Mouse (Mus musculus) spleen, adult 2 months (tissue): ENCODE data around the gene Fbxw21. TPM values are rescaled to one million over a fixed set of nuclear protein-coding genes. Genes with fewer than 3 reads are reported as not detected.
"Not testable (repeated sequence)": the region's sequence is repeated elsewhere in the genome, so short reads cannot be mapped to it uniquely, and the experiment has no call there.

Experiments used
- DNase-seq, 2 experiments: peaks; one replicate each; pipeline versions ENCODE4 v3.0.0 to v3.0.0-alpha.2; 2012 to 2021; ENCODE audit warnings: low spot score in 2 of 2, low read depth in 1 of 2
- H3K27ac ChIP-seq: fragments of 200-500 bp; 2 replicates; pipeline ENCODE4 v1.5.1; 2012; ENCODE audit warnings: low read length, inconsistent platforms; ENCODE audit not compliant: insufficient read depth
- H3K27me3 ChIP-seq: fragments of 200-500 bp; 2 replicates; pipeline ENCODE4 v1.6.1; 2012; ENCODE audit warnings: mild to moderate bottlenecking, moderate library complexity, low read length, inconsistent platforms; ENCODE audit not compliant: control insufficient read depth, insufficient read depth
- H3K36me3 ChIP-seq: fragments of 200-500 bp; 2 replicates; pipeline ENCODE4 v1.6.1; 2012; ENCODE audit warnings: mild to moderate bottlenecking, low read length, inconsistent platforms; ENCODE audit not compliant: control insufficient read depth, insufficient read depth
- H3K4me1 ChIP-seq: fragments of 200-500 bp; 2 replicates; pipeline ENCODE4 v1.6.1; 2011; ENCODE audit warnings: inconsistent platforms; ENCODE audit not compliant: control insufficient read depth, insufficient read depth, insufficient read length
- H3K4me3 ChIP-seq: fragments of 200-500 bp; 2 replicates; pipeline ENCODE4 v1.5.1; 2011; ENCODE audit warnings: mild to moderate bottlenecking, inconsistent platforms; ENCODE audit not compliant: insufficient read depth, insufficient read length; ENCODE audit errors: extremely low read depth
- CTCF ChIP-seq: fragments of 200-500 bp; IDR thresholded peaks from 2 replicates; pipeline ENCODE4 v1.5.1; 2011; ENCODE audit warnings: mild to moderate bottlenecking, inconsistent platforms; ENCODE audit not compliant: insufficient read depth, insufficient read length, insufficient replicate concordance; ENCODE audit errors: extremely low read depth
- POLR2A ChIP-seq: fragments of 200-500 bp; IDR thresholded peaks from 2 replicates; pipeline ENCODE4 v1.6.1; 2011; ENCODE audit warnings: low read depth, low read length, inconsistent platforms
- WGBS: fragments of 180-500 bp; shearing (Covaris S2); methylation state at CpG from one replicate; pipeline ENCODE4 v1.1.7; 2018; 5-methylcytosine and 5-hydroxymethylcytosine counted together
- polyA plus RNA-seq: library from polyadenylated mRNA; depleted of rRNA; stranded (reverse); fragments of >200 nt; gene quantifications from 2 replicates; pipeline ENCODE4 v1.2.3, GENCODE M21; 2012; rRNA removed

Fbxw21 gene
- not detected in 2 replicates for polyA plus RNA-seq

DNA sequence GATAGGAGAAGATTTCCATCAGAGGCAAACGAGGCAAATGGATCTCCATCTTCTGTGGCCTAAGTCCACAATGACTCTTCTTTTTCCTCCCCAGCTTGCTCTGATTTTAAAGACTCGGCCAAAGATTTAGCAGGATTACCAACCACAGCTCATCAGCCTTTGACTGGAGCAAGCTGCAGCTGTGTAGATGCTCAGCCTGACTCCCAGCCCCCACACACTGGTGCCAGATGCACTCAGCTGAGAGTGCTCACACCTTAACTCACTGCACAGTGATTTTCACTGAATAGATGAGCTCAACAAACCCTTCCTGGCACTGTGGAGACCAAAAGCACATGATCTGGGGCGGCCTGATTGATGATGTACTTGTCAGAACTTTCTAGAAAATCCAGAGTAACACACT lies at the start of gene Fbxw21:
Gene Fbxw21 (minus strand): TSS at position 101 of the 400 bp plus-strand sequence.
- no peaks in the 10 kb centered on the region for H3K4me1 ChIP-seq
- H3K27me3 ChIP-seq = no peaks in the 10 kb centered on the region
- H3K4me3 ChIP-seq = no peak within 1 kb of the TSS
- no peak for DNase-seq
- H3K27ac ChIP-seq = no peak within 1 kb of the TSS
- no peak for TF ChIP-seq CTCF
- no peak for TF ChIP-seq POLR2A
- H3K36me3 ChIP-seq = no peaks in the 10 kb centered on the region
- 76% methylated on average over 3 of the region's 3 CpGs for WGBS

- not testable (repeated sequence) for H3K4me3 ChIP-seq
- WGBS = 63% methylated on average over 1 of the region's 1 CpGs
These were observed 39.5 kb upstream of the Fbxw21 start for GRCm38 (mm10) chr9:109201347-109201746.

GRCm38 (mm10) chr9:109200349-109200748 lies 38.5 kb upstream of the Fbxw21 start:
- Histone ChIP-seq H3K4me1 (peaks cover 18% of the 10 kb centered on the region; the same call in 1 of the 2 replicates), H3K4me3 (no peak overlapping the region), H3K36me3 (no peaks in the 10 kb centered on the region), H3K27ac (peak overlapping the region; percentile 85), H3K27me3 (no peaks in the 10 kb centered on the region)
- TF ChIP-seq POLR2A (no peak), CTCF (no peak)
- WGBS = 49% methylated on average over 1 of the region's 1 CpGs
- DNase-seq = peak in 1 of 2 experiments; percentile 9

More at GRCm38 (mm10) chr9:109201347-109201746, 39.5 kb upstream of the Fbxw21 start:
- H3K4me1 ChIP-seq = peaks cover 15% of the 10 kb centered on the region; the same call in 1 of the 2 replicates
- not testable (repeated sequence) for H3K27ac ChIP-seq, H3K36me3 ChIP-seq, DNase-seq, H3K27me3 ChIP-seq

DNA sequence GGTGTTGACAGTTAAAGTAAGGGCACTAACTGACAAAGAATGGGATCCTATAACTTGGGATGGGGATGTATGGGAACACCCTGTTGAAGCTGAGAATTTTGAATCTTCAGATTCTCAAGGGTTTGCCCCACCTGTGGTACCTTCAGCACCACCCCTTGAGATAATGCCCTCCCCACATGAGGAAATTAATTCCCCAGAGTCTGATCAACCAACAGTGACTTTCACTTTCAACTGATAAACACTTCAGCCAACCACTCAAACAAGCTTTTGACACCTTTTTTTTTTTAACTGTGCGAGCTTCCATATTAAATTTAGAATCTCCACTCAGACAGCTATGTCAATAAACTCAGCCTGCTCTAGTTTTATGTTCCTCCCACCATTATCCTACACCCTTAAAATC lies 37.5 kb upstream of the Fbxw21 start:
- 39% methylated on average over 1 of the region's 1 CpGs for WGBS
- H3K36me3 ChIP-seq = no peaks in the 10 kb centered on the region
- H3K4me1 ChIP-seq = peaks cover 18% of the 10 kb centered on the region; the same call in 1 of the 2 replicates
- H3K4me3 ChIP-seq = no peak overlapping the region
- TF ChIP-seq POLR2A (no peak), CTCF (no peak)
- peak; percentile 4 to 54 for DNase-seq
- H3K27ac ChIP-seq = peak overlapping the region; percentile 61; the same call in 1 of the 2 replicates
- no peaks in the 10 kb centered on the region for H3K27me3 ChIP-seq

- WGBS = 75% methylated on average over 3 of the region's 3 CpGs
- H3K4me3 ChIP-seq, H3K36me3 ChIP-seq, H3K27me3 ChIP-seq, DNase-seq: not testable (repeated sequence)
- H3K27ac ChIP-seq = peak within 1 kb of the TSS; percentile 61
- peaks cover 18% of the 10 kb centered on the region; the same call in 1 of the 2 replicates for H3K4me1 ChIP-seq
These were observed 34.0 kb upstream of the Fbxw21 start, which contains the start of gene Fbxw13 for GRCm38 (mm10) chr9:109195875-109196274. Fbxw13 (minus strand) TSS chr9:109195975.

DNA sequence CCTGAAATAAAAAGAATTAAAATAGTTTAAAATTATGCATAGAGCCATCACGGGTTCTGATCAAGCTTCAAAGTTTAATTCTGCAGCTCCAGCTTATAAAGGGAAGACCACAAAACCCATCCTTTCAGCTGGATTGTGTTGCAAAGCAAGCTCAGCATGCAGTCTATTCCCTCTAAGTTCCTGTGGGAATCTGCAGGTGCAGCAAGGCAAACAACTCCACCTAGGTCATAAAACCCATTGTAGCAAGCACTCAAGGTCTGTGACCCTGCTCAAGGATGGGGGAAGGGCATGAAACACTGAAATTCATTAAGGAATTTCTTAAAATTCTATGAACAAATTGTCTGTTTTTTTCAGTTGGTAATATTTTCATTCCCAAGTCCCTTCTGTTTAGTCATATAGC lies 15.4 kb upstream of the Fbxw21 start:
- no peaks in the 10 kb centered on the region for H3K36me3 ChIP-seq
- no peaks in the 10 kb centered on the region for H3K27me3 ChIP-seq
- H3K27ac ChIP-seq = no peak overlapping the region
- DNase-seq = no peak
- WGBS = 80% methylated on average over 1 of the region's 1 CpGs
- no peak overlapping the region for H3K4me3 ChIP-seq
- H3K4me1 ChIP-seq = no peaks in the 10 kb centered on the region
- TF ChIP-seq POLR2A (no peak), CTCF (no peak)

DNA sequence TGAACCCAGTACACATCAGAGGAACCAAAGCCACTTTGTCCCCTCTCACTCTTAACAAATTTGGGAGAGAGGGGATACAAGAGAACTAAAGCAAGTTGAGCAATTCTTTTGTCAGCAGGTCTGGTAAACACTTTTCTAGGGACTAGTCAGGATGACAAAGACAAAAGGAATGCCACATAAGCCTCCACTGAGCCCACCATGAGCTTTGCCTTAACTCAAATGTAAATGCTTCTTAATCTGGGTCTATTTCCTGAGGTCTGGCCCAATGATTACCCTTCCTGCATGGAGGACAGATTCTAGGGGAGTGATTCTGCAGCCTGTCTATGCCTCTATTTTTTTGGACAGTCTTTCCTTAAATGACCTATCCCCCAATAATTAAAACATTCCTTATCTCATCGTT lies 14.5 kb upstream of the Fbxw21 start:
- Histone ChIP-seq H3K27me3 (no peaks in the 10 kb centered on the region), H3K4me3 (no peak overlapping the region), H3K27ac (no peak overlapping the region), H3K36me3 (no peaks in the 10 kb centered on the region), H3K4me1 (no peaks in the 10 kb centered on the region)
- no peak for DNase-seq
- no peak for TF ChIP-seq POLR2A
- no peak for TF ChIP-seq CTCF
- whole genome bisulfite sequencing = 88% methylated on average over 1 of the region's 1 CpGs
